Mouse (Mus musculus) liver, postnatal 0 days (tissue): ENCODE data around the gene Cfd. TPM values are rescaled to one million over a fixed set of nuclear protein-coding genes. Genes with fewer than 3 reads are reported as not detected.
A peak's percentile ranks its signal among the peaks of the same experiment; 100 is the strongest.
"Not testable (repeated sequence)": the region's sequence is repeated elsewhere in the genome, so short reads cannot be mapped to it uniquely, and the experiment has no call there.

Experiments
- ATAC-seq: fragments of 200-750 bp; cut with Nextera tagmentation; 2 replicates; pipeline ENCODE4 v1.8.0; 2017; ENCODE audit warnings: mild to moderate bottlenecking, moderate library complexity
- DNase-seq: peaks from one replicate; pipeline ENCODE4 v3.0.0-alpha.2; 2016
- H3K27ac ChIP-seq: fragments of 300-500 bp; sonication (generic); 2 replicates; pipeline ENCODE4 v1.5.1; 2014; ENCODE audit warnings: antibody characterized with exemption, moderate library complexity, mild to moderate bottlenecking, low read depth
- H3K27me3 ChIP-seq: fragments of 300-500 bp; sonication (generic); 2 replicates; pipeline ENCODE4 v1.6.1; 2014; ENCODE audit warnings: low read length, control low read depth, mixed read lengths; ENCODE audit not compliant: insufficient read depth
- H3K36me3 ChIP-seq: fragments of 300-500 bp; sonication (generic); replicated peaks from 2 replicates; pipeline ENCODE4 v1.6.1; 2014; ENCODE audit warnings: mild to moderate bottlenecking, control low read depth, low read length, moderate library complexity, mixed read lengths; ENCODE audit not compliant: insufficient read depth
- H3K4me1 ChIP-seq: fragments of 300-500 bp; sonication (generic); 2 replicates; pipeline ENCODE4 v1.6.1; 2014; ENCODE audit warnings: antibody characterized with exemption, mild to moderate bottlenecking, control low read depth; ENCODE audit not compliant: insufficient read depth
- H3K4me2 ChIP-seq: fragments of 300-500 bp; sonication (generic); 2 replicates; pipeline ENCODE4 v1.6.1; 2014; ENCODE audit warnings: low read depth, mild to moderate bottlenecking, low read length, moderate library complexity, mixed read lengths
- H3K4me3 ChIP-seq: fragments of 300-500 bp; sonication (generic); 2 replicates; pipeline ENCODE4 v1.5.1; 2014; ENCODE audit warnings: low read depth, low read length
- H3K9ac ChIP-seq: fragments of 300-500 bp; sonication (generic); replicated peaks from 2 replicates; pipeline ENCODE4 v1.6.1; 2014; ENCODE audit warnings: mild to moderate bottlenecking, moderate library complexity
- H3K9me3 ChIP-seq: fragments of 300-500 bp; sonication (generic); 2 replicates; pipeline ENCODE4 v1.6.1; 2016; ENCODE audit warnings: mild to moderate bottlenecking, control low read depth, low read length, mixed read lengths
- CTCF ChIP-seq: sonication (generic); IDR thresholded peaks from 2 replicates; pipeline ENCODE4 v1.5.1; 2016; ENCODE audit warnings: antibody characterized with exemption, low read depth
- EP300 ChIP-seq: IDR thresholded peaks from 2 replicates; pipeline ENCODE4 v1.6.1; 2016; ENCODE audit warnings: antibody characterized with exemption, low read depth, mild to moderate bottlenecking
- WGBS: fragments of 180-500 bp; shearing (Covaris S2); extraction: QIAGEN DNeasy Blood & Tissue Kit; methylation state at CpG from one replicate; pipeline ENCODE4 v1.1.7; 2014; ENCODE audit not compliant: insufficient replicate concordance; 5-methylcytosine and 5-hydroxymethylcytosine counted together
- polyA plus RNA-seq: library from polyadenylated mRNA; unstranded; fragments of >200 nt; fragmentation: Nextera tagmentation; extraction: Ambion mirVana; gene quantifications from 2 replicates; pipeline ENCODE4 v1.2.1, GENCODE M21; 2015

Gene Cfd
- polyA plus RNA-seq, 1 experiment from 2014 or later: not detected

GRCm38 (mm10) chr10:79886611-79887010 lies 4.0 kb upstream of the Cfd start:
- DNase-seq (no peak), ATAC-seq (no peak)
- H3K36me3 ChIP-seq: no peaks in the 10 kb centered on the region
- H3K27me3 ChIP-seq: 0 out of 2 replicates have a peak, but pooled peaks cover 8% of the 10 kb centered on the region
- no peak overlapping the region for H3K27ac ChIP-seq
- no peak overlapping the region for H3K9ac ChIP-seq
- H3K4me3 ChIP-seq: no peak overlapping the region
- 66% methylated on average over 8 of the region's 8 CpGs for WGBS
- no peak overlapping the region for H3K4me2 ChIP-seq
- TF ChIP-seq CTCF (no peak), EP300 (no peak)
- peaks cover 27% of the 10 kb centered on the region for H3K4me1 ChIP-seq
- no peaks in the 10 kb centered on the region for H3K9me3 ChIP-seq

- Histone ChIP-seq H3K9me3 (no peaks in the 10 kb centered on the region), H3K36me3 (no peaks in the 10 kb centered on the region), H3K27ac (0 out of 2 replicates have a peak overlapping the region, but pooled peaks have one; percentile 29), H3K27me3 (no peaks in the 10 kb centered on the region), H3K4me3 (no peak overlapping the region), H3K4me2 (no peak overlapping the region), H3K4me1 (peaks cover 5% of the 10 kb centered on the region), H3K9ac (no peak overlapping the region)
- WGBS: 32% methylated on average over 2 of the region's 2 CpGs
- TF ChIP-seq CTCF: no peak
- TF ChIP-seq EP300: no peak
- no peak for DNase-seq
- no peak for ATAC-seq
Observed at GRCm38 (mm10) chr10:79889386-79889785, 1.3 kb upstream of the Cfd start.

DNA sequence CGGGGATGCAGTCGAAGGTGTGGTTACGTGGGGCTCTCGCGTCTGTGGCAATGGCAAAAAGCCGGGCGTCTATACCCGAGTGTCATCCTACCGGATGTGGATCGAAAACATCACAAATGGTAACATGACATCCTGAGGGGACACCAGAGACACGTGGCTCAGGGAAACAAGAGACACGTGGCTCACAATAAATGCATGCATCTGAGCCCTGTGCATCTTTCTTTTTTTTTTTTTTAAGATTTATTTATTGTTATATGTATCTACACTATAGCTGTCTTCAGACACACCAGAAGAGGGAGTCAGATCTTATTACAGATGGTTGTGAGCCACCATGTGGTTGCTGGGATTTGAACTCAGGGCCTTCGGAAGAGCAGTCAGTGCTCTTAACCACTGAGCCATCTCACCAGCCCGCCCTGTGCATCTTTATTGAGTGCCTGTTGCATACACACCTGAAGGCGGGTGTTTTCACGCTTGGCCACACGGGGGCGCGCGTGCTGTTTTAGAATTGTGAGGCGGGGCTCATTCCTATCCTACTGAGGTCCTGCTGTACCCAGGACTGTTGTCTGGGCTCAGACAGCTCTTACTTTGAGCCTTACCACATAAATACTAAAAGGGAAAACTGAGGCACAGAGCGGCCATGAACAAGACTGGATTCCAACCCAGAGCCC lies 1.9 kb downstream of the Cfd start:
- H3K27me3 ChIP-seq, H3K9ac ChIP-seq, H3K4me2 ChIP-seq, H3K9me3 ChIP-seq, H3K27ac ChIP-seq, H3K4me1 ChIP-seq, H3K4me3 ChIP-seq: not testable (repeated sequence)
- peaks cover 11% of the 10 kb centered on the region; the same call in 1 of the 2 replicates for H3K36me3 ChIP-seq
- peak; percentile 91 for TF ChIP-seq CTCF
- 41% methylated on average over 22 of the region's 22 CpGs for WGBS
- peak; percentile 89 for DNase-seq
- peak; percentile 35; the same call in 1 of the 2 replicates for ATAC-seq

- Histone ChIP-seq H3K4me3 (no peak overlapping the region), H3K4me1 (0 out of 2 replicates have a peak, but pooled peaks cover 8% of the 10 kb centered on the region), H3K9me3 (no peaks in the 10 kb centered on the region), H3K27ac (no peak overlapping the region), H3K4me2 (no peak overlapping the region), H3K27me3 (no peaks in the 10 kb centered on the region), H3K9ac (no peak overlapping the region), H3K36me3 (peaks cover 19% of the 10 kb centered on the region; the same call in 1 of the 2 replicates)
- DNase-seq (no peak), ATAC-seq (no peak)
- 88% methylated on average over 16 of the region's 16 CpGs for WGBS
- no peak for TF ChIP-seq EP300
- TF ChIP-seq CTCF: no peak
Observed at GRCm38 (mm10) chr10:79896306-79896705, 5.7 kb downstream of the Cfd start.

GRCm38 (mm10) chr10:79896814-79897213 lies 6.2 kb downstream of the Cfd start:
- 78% methylated on average over 13 of the region's 13 CpGs for WGBS
- Histone ChIP-seq H3K9ac (no peak overlapping the region), H3K4me2 (no peak overlapping the region), H3K9me3 (no peaks in the 10 kb centered on the region), H3K27me3 (no peaks in the 10 kb centered on the region), H3K27ac (peak overlapping the region; percentile 68), H3K36me3 (peaks cover 19% of the 10 kb centered on the region; the same call in 1 of the 2 replicates), H3K4me1 (0 out of 2 replicates have a peak, but pooled peaks cover 8% of the 10 kb centered on the region), H3K4me3 (no peak overlapping the region)
- TF ChIP-seq EP300 (no peak), CTCF (no peak)
- ATAC-seq (no peak; the same call in 1 of the 2 replicates), DNase-seq (no peak)

DNA sequence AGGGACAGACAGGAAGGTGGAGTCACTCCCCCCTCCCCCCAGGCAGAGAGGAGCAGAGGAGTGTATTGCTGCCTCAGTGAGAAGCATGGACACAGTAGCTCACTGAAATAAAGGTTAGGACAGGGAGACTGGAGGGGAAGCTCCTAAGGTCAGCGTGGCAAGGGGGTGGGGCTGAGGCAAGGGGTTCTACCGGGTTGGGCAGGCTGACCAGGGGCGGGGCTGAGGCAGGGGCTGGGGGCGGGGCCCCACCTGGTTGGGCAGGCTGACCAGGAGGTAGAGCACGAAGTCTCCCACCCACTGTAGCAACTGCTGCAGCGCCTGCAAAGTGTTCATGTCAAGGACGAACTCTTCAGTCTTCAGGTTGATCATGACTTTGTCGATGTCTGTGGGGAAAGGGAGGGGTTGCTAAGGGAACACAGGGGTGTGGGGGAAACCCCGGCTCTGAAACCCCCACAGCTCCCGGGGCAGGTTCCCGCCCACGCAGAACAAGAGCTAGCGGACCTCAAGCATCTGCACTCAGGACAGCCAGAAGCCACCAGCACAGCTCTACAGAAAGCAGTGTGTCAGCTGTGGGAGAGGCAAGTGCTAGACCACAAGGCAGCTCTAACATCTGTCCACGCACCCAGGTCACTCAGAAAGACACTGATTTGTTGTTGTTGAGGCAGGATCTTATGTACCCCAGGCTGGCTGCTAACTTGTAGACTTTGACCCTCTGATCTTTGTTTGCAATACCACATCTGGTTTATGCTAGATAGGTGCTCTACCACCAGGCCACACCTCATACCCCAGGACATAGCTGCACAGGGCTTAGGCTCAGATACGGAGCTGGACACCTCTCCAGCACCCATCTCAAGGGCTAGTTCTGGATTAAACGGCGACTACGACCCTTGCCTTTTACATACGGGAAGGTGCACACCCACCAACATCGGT lies 6.9 kb downstream of the Cfd start:
- Histone ChIP-seq H3K36me3 (peaks cover 19% of the 10 kb centered on the region; the same call in 1 of the 2 replicates), H3K4me2 (peak overlapping the region; percentile 60), H3K27me3 (no peaks in the 10 kb centered on the region), H3K4me3 (peak overlapping the region; percentile 21; the same call in 1 of the 2 replicates), H3K4me1 (0 out of 2 replicates have a peak, but pooled peaks cover 8% of the 10 kb centered on the region), H3K27ac (peak overlapping the region; percentile 68), H3K9ac (no peak overlapping the region), H3K9me3 (no peaks in the 10 kb centered on the region)
- DNase-seq: peak; percentile 84
- TF ChIP-seq EP300 (no peak), CTCF (no peak)
- ATAC-seq: peak; percentile 92
- WGBS: 59% methylated on average over 19 of the region's 20 CpGs
